Mouse (Mus musculus): ENCODE data around the gene Krt42. TPM values are rescaled to one million over a fixed set of nuclear protein-coding genes. Genes with fewer than 3 reads are reported as not detected.
"Not testable (repeated sequence)": the region's sequence is repeated elsewhere in the genome, so short reads cannot be mapped to it uniquely, and the experiment has no call there.

The Krt42 gene
- not detected in 2 replicates for polyA plus RNA-seq (2016; fragmentation: Nextera tagmentation; extraction: Ambion mirVana)

DNA sequence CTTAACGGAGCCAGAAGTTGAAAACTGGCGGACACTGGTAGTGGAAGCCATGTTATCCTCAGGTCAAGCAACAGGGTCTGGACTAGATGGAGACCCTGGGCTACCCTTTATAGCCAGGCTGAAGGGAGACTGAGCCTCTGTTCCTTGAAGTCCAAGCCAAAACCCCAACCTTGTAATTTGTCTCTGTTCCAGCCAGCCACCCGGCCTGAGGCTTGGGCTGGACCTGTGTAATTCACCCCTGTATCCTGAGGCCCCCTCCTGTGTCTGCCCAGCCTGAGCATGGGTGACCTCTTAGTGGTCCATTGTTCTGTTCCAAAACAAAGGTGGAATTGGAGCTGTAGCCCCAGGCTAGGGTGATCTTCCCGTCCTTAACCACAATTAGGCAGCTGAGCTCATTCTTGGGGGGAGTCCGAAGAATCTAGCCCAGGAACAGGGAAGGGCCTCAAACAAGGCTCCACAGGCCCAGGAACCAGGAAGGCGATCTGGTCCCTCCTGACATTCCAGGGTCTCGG, at the start of gene Krt42:
Gene Krt42, minus strand, starts transcription at position 51 of the 512 bp plus-strand sequence.
- Histone ChIP-seq H3K9ac (no peak within 1 kb of the TSS), H3K36me3 (replicated peaks) (no peaks in the 10 kb centered on the region), H3K27me3 (no peaks in the 10 kb centered on the region), H3K4me2 (no peak within 1 kb of the TSS), H3K9me3 (no peaks in the 10 kb centered on the region), H3K4me1 (no peaks in the 10 kb centered on the region), H3K4me3 (replicated peaks) (no peak within 1 kb of the TSS), H3K27ac (no peak within 1 kb of the TSS)
- 83% methylated on average over 7 of the region's 7 CpGs for WGBS
- no peak for ATAC-seq (ENCODE audit: low FRiP score)

- Histone ChIP-seq H3K9me3 (no peaks in the 10 kb centered on the region), H3K4me3 (replicated peaks) (peak overlapping the region; percentile 84), H3K27me3 (no peaks in the 10 kb centered on the region), H3K36me3 (replicated peaks) (peaks cover 20% of the 10 kb centered on the region), H3K4me2 (peak overlapping the region; percentile 56), H3K4me1 (peaks cover 11% of the 10 kb centered on the region), H3K27ac (peak overlapping the region; percentile 73), H3K9ac (no peak overlapping the region)
- peak; percentile 0; the same call in 1 of the 2 replicates for ATAC-seq (ENCODE audit: low FRiP score)
- WGBS, result 89% methylated on average over 10 of the region's 10 CpGs
Measured at GRCm38 (mm10) chr11:100318529-100319451, 49.1 kb upstream of the Krt42 start.

DNA sequence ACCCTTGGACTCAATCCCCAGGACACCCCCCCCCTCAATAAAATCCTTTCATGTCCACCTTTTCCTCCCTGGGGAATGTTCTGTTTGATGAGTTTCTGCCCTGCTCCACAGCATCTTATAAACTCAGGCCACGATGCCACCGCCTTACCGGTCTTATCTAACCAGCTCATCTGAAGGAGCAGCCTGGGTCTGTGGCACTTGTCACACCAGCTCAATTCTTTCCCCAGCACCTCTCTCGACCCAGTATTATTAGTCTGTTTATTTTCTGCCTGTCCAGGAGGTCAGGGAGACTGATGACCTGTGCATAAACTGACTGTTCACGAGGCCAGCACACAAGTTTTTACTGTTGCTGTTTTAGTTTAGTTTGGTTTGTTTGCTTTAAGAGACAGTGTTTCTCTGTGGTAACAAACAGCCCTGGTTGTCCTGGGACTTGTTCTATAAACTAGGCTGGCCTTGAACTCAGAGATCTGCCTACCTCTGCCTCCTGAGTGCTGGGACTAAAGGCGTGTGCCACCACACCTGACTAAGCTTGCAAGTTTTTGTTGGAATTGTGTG, 48.2 kb upstream of the Krt42 start:
- Histone ChIP-seq H3K4me3 (replicated peaks) (no peak overlapping the region), H3K27ac (no peak overlapping the region), H3K9ac (no peak overlapping the region), H3K27me3 (no peaks in the 10 kb centered on the region), H3K36me3 (replicated peaks) (peaks cover 20% of the 10 kb centered on the region), H3K4me1 (peaks cover 11% of the 10 kb centered on the region), H3K9me3 (no peaks in the 10 kb centered on the region), H3K4me2 (no peak overlapping the region)
- 81% methylated on average over 6 of the region's 6 CpGs for WGBS
- no peak for ATAC-seq (ENCODE audit: low FRiP score)

- H3K4me3 ChIP-seq (replicated peaks), result no peak overlapping the region
- WGBS, result 95% methylated on average over 5 of the region's 5 CpGs
- no peak overlapping the region for H3K27ac ChIP-seq
- H3K4me1 ChIP-seq, result no peaks in the 10 kb centered on the region; the same call in 1 of the 2 replicates
- H3K27me3 ChIP-seq, result no peaks in the 10 kb centered on the region
- H3K4me2 ChIP-seq, result no peak overlapping the region
- no peaks in the 10 kb centered on the region for H3K36me3 ChIP-seq (replicated peaks)
- H3K9me3 ChIP-seq, result no peaks in the 10 kb centered on the region
- no peak overlapping the region for H3K9ac ChIP-seq
- ATAC-seq (ENCODE audit: low FRiP score), result no peak
Measured at GRCm38 (mm10) chr11:100315439-100315838, 45.8 kb upstream of the Krt42 start.

DNA sequence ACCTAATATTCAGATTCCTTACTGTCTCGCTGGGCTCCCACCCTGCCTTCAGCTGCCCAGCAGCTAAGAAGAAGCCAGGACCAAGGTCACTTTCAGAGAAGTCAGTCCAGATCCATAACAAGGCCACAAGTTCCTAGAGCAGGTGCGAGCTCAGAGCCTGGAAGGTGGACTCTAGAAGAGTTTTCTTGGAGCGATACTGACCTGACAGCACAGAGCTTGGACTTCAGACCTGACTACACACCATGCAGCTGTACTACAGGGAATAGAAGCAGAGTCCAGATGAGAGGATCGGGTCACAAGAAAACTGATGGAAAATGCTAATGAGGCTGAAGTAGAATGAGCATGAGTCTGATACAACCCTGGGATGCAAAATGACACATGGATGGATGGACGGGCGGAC, 43.8 kb upstream of the Krt42 start:
- H3K4me2 ChIP-seq, result no peak overlapping the region
- 92% methylated on average over 6 of the region's 6 CpGs for WGBS
- H3K36me3 ChIP-seq (replicated peaks), result no peaks in the 10 kb centered on the region
- no peaks in the 10 kb centered on the region for H3K27me3 ChIP-seq
- no peak for ATAC-seq (ENCODE audit: low FRiP score)
- no peak overlapping the region for H3K4me3 ChIP-seq (replicated peaks)
- H3K4me1 ChIP-seq, result no peaks in the 10 kb centered on the region; the same call in 1 of the 2 replicates
- H3K9me3 ChIP-seq, result no peaks in the 10 kb centered on the region
- H3K27ac ChIP-seq, result no peak overlapping the region
- no peak overlapping the region for H3K9ac ChIP-seq

DNA sequence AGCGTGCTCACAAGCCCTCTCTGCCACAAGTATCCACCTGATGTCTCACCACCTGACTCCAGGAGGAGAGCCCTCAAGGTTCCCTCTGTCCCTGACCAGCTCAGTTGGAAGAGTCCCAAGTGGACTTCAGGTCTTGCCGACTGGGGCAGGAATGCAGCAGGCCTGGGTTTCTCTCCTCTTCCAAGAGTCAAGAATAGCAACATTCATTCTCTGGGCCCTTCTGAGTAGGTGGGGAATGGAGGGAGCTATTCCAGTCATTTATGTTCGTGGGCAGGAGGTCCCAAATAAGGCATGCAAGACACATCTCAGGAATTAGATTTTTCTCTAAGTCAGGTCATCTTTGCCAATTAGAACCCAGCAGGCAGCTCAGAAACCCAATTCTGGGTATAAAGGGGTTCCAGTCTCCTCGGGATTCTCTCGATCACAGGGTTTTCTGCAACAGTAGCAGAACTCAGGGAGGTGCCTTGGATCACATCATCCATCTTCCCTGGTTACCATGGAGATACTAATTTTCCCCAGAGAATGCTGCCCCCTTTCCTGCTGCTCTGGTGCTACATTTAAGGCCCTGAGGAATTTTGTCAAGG, 42.5 kb upstream of the Krt42 start:
- WGBS, result 31% methylated on average over 5 of the region's 5 CpGs
- Histone ChIP-seq H3K27ac (no peak overlapping the region), H3K9me3 (no peaks in the 10 kb centered on the region), H3K4me3 (replicated peaks) (no peak overlapping the region), H3K4me2 (no peak overlapping the region), H3K27me3 (no peaks in the 10 kb centered on the region), H3K36me3 (replicated peaks) (no peaks in the 10 kb centered on the region), H3K4me1 (no peaks in the 10 kb centered on the region; the same call in 1 of the 2 replicates), H3K9ac (no peak overlapping the region)
- no peak for ATAC-seq (ENCODE audit: low FRiP score)

DNA sequence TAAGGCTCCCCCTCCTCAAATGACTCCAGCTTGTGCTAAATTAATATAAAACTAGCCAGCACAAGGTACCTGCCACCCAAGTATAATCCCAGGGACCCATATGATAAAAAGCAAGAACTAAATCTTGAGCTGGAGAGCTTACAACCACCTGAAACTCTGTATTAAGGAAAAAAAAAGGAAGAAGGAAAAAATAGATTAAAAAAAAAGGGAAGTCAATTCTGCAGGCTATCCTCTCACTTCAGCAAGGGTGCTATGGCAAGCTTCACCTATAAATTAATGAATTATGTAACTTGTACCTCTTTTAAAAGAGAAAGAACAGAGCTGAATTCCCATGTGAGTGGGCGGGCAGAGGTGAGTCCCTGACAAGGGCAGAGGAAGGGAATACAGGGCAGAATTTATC, 42.0 kb upstream of the Krt42 start:
- Histone ChIP-seq H3K27ac (no peak overlapping the region), H3K27me3 (no peaks in the 10 kb centered on the region), H3K9me3 (no peaks in the 10 kb centered on the region), H3K36me3 (replicated peaks) (no peaks in the 10 kb centered on the region), H3K4me3 (replicated peaks) (no peak overlapping the region), H3K9ac (no peak overlapping the region), H3K4me1 (no peaks in the 10 kb centered on the region; the same call in 1 of the 2 replicates), H3K4me2 (no peak overlapping the region)
- WGBS, result 67% methylated on average over 1 of the region's 1 CpGs
- ATAC-seq (ENCODE audit: low FRiP score), result no peak

- not testable (repeated sequence) for H3K9ac ChIP-seq
Measured at GRCm38 (mm10) chr11:100308672-100309071, 39.0 kb upstream of the Krt42 start.

GRCm38 (mm10) chr11:100307900-100308299, 38.2 kb upstream of the Krt42 start:
- Histone ChIP-seq H3K9me3 (no peaks in the 10 kb centered on the region), H3K4me1 (no peaks in the 10 kb centered on the region; the same call in 1 of the 2 replicates), H3K27ac (no peak overlapping the region), H3K27me3 (no peaks in the 10 kb centered on the region), H3K36me3 (replicated peaks) (no peaks in the 10 kb centered on the region), H3K4me2 (no peak overlapping the region), H3K4me3 (replicated peaks) (no peak overlapping the region), H3K9ac (no peak overlapping the region)
- no peak for ATAC-seq (ENCODE audit: low FRiP score)
- WGBS, result 92% methylated on average over 5 of the region's 5 CpGs

More at GRCm38 (mm10) chr11:100308672-100309071, 39.0 kb upstream of the Krt42 start:
- H3K4me3 ChIP-seq (replicated peaks); ATAC-seq (ENCODE audit: low FRiP score); H3K9me3 ChIP-seq; H3K27me3 ChIP-seq; H3K4me2 ChIP-seq; H3K4me1 ChIP-seq; H3K27ac ChIP-seq; H3K36me3 ChIP-seq (replicated peaks): not testable (repeated sequence)
- 95% methylated on average over 6 of the region's 6 CpGs for WGBS

- Histone ChIP-seq H3K9ac (no peak overlapping the region), H3K4me2 (no peak overlapping the region), H3K4me1 (peaks cover 3% of the 10 kb centered on the region; the same call in 1 of the 2 replicates), H3K27me3 (0 out of 2 replicates have a peak, but pooled peaks cover 4% of the 10 kb centered on the region), H3K36me3 (replicated peaks) (no peaks in the 10 kb centered on the region), H3K4me3 (replicated peaks) (no peak overlapping the region), H3K9me3 (no peaks in the 10 kb centered on the region), H3K27ac (no peak overlapping the region)
- ATAC-seq (ENCODE audit: low FRiP score), result no peak
- 94% methylated on average over 5 of the region's 5 CpGs for WGBS
Measured at GRCm38 (mm10) chr11:100301292-100301691, 31.6 kb upstream of the Krt42 start.

DNA sequence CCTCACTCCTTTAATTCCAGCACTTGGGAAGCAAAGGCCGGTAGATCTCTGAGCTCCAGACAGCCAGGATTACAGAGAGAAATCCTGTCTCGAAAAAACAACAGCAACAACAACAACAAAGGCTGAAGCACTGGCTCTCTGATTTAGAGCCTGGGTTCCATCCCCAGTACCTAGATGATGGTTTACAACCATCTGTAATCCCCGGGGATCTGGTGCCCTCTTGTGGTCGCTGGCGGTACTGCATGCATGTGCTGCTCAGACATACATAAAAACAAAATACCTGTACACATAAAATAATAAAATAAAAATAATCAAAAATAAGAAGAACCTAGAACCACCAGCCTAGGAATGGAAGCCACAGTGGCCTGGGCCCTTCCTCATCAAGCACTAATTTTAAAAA, 30.6 kb upstream of the Krt42 start:
- Histone ChIP-seq H3K9me3 (no peaks in the 10 kb centered on the region), H3K27me3 (0 out of 2 replicates have a peak, but pooled peaks cover 4% of the 10 kb centered on the region), H3K27ac (no peak overlapping the region), H3K4me2 (no peak overlapping the region), H3K9ac (no peak overlapping the region), H3K4me3 (replicated peaks) (no peak overlapping the region), H3K36me3 (replicated peaks) (no peaks in the 10 kb centered on the region), H3K4me1 (peaks cover 3% of the 10 kb centered on the region; the same call in 1 of the 2 replicates)
- 7% methylated on average over 5 of the region's 5 CpGs for WGBS
- ATAC-seq (ENCODE audit: low FRiP score), result 0 out of 2 replicates have a peak, but pooled peaks have one; percentile 11
